Mouse (Mus musculus): ENCODE measurements around the gene Gm4869. TPM values are rescaled to one million over a fixed set of nuclear protein-coding genes. Genes with fewer than 3 reads are reported as not detected.
"Not testable (repeated sequence)": the region's sequence is repeated elsewhere in the genome, so short reads cannot be mapped to it uniquely, and the experiment has no call there.

Gene Gm4869
- polyA plus RNA-seq, 1 experiment from 2014 or later: not detected

DNA sequence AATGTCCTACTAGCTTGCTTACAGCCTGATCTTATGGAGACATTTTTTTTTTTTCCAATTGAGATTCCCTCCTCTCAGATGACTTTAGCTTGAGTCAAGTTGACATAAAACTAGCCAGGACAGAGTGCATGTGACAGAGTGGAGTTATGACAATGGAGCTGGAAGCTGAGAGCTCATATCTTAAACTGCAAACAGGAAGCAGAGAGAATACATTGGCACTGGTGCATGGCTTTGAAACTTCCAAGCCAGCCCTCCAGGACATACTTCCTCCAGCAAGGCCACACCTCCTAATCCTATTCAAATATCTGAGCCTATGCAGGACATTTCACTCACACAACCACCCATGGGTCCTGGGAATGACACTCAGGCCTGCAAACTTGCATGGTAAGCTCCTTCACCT is 9.0 kb downstream of the Gm4869 start:
- Histone ChIP-seq H3K27me3 (ENCODE audit: control insufficient read depth, insufficient read depth, low read length) (no peaks in the 10 kb centered on the region), H3K9me3 (ENCODE audit: control insufficient read depth, low read length) (no peaks in the 10 kb centered on the region), H3K9ac (ENCODE audit: low read length) (no peak overlapping the region), H3K4me3 (ENCODE audit: low read depth, low read length) (no peak overlapping the region), H3K4me1 (ENCODE audit: control insufficient read depth, insufficient read depth, low read length) (no peaks in the 10 kb centered on the region), H3K4me2 (no peak overlapping the region), H3K36me3 (ENCODE audit: control insufficient read depth, insufficient read depth, low read length) (no peaks in the 10 kb centered on the region), H3K27ac (ENCODE audit: low read depth, low read length) (no peak overlapping the region)
- ATAC-seq (ENCODE audit: low FRiP score) (no peak), DNase-seq (ENCODE audit: low spot score, missing footprints) (no peak)

DNA sequence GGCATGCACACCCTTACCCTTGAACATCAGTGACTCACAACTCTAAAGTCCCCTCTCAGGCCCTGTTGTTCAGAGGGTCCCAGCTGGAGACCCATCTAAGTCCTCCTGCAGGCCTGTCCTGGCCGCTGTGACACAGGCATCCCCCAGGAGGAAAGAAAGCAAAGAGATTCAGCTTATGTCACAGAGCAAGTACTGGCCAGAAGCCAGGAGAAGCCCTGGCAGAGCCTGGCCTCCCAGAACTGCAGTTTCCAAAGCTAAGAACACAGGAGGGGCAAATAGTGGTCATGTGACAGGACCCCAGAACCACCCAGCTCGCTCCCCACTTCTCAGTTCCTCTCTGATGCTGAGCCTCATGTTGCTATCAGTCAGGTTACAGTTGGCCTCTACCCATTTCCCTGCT is 10.0 kb downstream of the Gm4869 start:
- Histone ChIP-seq H3K36me3 (ENCODE audit: control insufficient read depth, insufficient read depth, low read length) (no peaks in the 10 kb centered on the region), H3K9me3 (ENCODE audit: control insufficient read depth, low read length) (no peaks in the 10 kb centered on the region), H3K27ac (ENCODE audit: low read depth, low read length) (no peak overlapping the region), H3K27me3 (ENCODE audit: control insufficient read depth, insufficient read depth, low read length) (no peaks in the 10 kb centered on the region), H3K4me3 (ENCODE audit: low read depth, low read length) (no peak overlapping the region), H3K9ac (ENCODE audit: low read length) (no peak overlapping the region), H3K4me2 (no peak overlapping the region), H3K4me1 (ENCODE audit: control insufficient read depth, insufficient read depth, low read length) (no peaks in the 10 kb centered on the region)
- no peak for ATAC-seq (ENCODE audit: low FRiP score)
- 73% methylated on average over 2 of the region's 2 CpGs for WGBS
- no peak for DNase-seq (ENCODE audit: low spot score, missing footprints)

DNA sequence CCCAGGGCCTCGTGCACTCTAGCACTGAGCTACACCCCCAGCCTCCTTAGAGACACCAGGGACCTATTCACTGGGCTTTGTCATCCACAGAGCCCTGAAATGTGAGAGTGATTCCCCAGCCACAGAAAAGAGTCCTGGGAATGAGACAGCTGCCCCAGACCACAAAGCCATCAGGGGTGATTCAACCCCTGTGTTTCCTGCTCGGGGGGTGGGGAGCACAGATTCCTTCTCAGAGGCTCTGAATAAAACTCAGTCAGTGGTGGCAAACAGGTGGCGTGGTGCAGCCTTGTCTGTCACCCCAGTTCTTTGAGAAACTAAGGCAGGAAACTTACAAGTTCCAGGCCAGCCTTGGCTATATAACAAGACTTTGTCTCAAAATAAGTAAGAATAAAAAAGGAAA is 16.0 kb downstream of the Gm4869 start:
- no peak overlapping the region for H3K4me2 ChIP-seq
- 84% methylated on average over 3 of the region's 3 CpGs for WGBS
- no peak for ATAC-seq (ENCODE audit: low FRiP score)
- H3K9me3 ChIP-seq (ENCODE audit: control insufficient read depth, low read length): peaks cover 2% of the 10 kb centered on the region; the same call in 1 of the 2 replicates
- H3K9ac ChIP-seq (ENCODE audit: low read length): no peak overlapping the region
- no peak overlapping the region for H3K4me3 ChIP-seq (ENCODE audit: low read depth, low read length)
- H3K27ac ChIP-seq (ENCODE audit: low read depth, low read length): no peak overlapping the region
- no peaks in the 10 kb centered on the region for H3K4me1 ChIP-seq (ENCODE audit: control insufficient read depth, insufficient read depth, low read length)
- DNase-seq (ENCODE audit: low spot score, missing footprints): peak; percentile 35
- H3K27me3 ChIP-seq (ENCODE audit: control insufficient read depth, insufficient read depth, low read length): no peaks in the 10 kb centered on the region
- H3K36me3 ChIP-seq (ENCODE audit: control insufficient read depth, insufficient read depth, low read length): no peaks in the 10 kb centered on the region

DNA sequence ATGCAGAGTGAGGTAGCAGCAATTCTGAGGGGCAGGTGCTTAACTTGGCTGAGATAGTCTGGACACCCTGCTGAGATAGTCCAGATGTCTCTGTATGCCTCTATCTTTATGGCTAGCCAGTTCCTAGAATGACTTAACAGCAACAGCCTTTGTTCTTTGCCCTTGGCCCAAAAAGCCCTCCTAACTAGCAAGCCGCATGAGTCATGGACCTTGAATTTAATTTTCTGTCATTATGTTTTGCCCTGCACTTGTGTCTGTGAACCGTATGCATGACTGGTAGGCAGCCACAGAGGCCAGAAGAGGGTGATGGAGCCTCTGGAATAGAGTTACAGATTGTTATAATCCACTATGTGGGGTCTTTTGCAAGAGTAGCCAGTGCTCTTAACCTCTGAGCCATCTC is 17.7 kb downstream of the Gm4869 start:
- not testable (repeated sequence) for DNase-seq (ENCODE audit: low spot score, missing footprints); H3K9ac ChIP-seq (ENCODE audit: low read length); H3K4me2 ChIP-seq; H3K9me3 ChIP-seq (ENCODE audit: control insufficient read depth, low read length); H3K4me3 ChIP-seq (ENCODE audit: low read depth, low read length); H3K27me3 ChIP-seq (ENCODE audit: control insufficient read depth, insufficient read depth, low read length); H3K36me3 ChIP-seq (ENCODE audit: control insufficient read depth, insufficient read depth, low read length); ATAC-seq (ENCODE audit: low FRiP score); H3K27ac ChIP-seq (ENCODE audit: low read depth, low read length); H3K4me1 ChIP-seq (ENCODE audit: control insufficient read depth, insufficient read depth, low read length)
- 90% methylated on average over 2 of the region's 2 CpGs for WGBS

DNA sequence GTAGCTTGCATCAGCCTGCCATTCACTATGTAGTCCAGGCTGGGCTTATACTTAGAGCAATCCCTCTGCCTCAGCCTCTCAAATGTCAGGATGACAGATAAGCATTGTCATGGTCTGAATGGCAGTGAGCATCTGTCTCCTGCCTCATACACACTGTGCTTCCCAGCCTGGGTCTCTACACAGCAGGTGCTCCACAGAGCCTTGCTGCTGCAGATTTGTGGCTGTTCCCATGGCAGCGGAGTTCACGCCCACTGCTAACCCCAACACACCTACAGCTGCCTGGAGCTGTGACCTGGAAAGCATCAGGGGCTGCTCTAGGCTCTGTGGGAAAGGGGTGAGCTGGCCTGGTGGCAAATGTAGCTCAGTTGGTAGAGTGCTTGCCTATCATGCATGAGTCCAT is 19.5 kb downstream of the Gm4869 start:
- Histone ChIP-seq H3K36me3 (ENCODE audit: control insufficient read depth, insufficient read depth, low read length) (no peaks in the 10 kb centered on the region), H3K27me3 (ENCODE audit: control insufficient read depth, insufficient read depth, low read length) (no peaks in the 10 kb centered on the region), H3K4me1 (ENCODE audit: control insufficient read depth, insufficient read depth, low read length) (no peaks in the 10 kb centered on the region), H3K4me2 (no peak overlapping the region), H3K9me3 (ENCODE audit: control insufficient read depth, low read length) (peaks cover 2% of the 10 kb centered on the region; the same call in 1 of the 2 replicates), H3K4me3 (ENCODE audit: low read depth, low read length) (no peak overlapping the region), H3K27ac (ENCODE audit: low read depth, low read length) (no peak overlapping the region), H3K9ac (ENCODE audit: low read length) (no peak overlapping the region)
- 71% methylated on average over 2 of the region's 2 CpGs for WGBS
- DNase-seq (ENCODE audit: low spot score, missing footprints) (peak; percentile 74), ATAC-seq (ENCODE audit: low FRiP score) (no peak)

DNA sequence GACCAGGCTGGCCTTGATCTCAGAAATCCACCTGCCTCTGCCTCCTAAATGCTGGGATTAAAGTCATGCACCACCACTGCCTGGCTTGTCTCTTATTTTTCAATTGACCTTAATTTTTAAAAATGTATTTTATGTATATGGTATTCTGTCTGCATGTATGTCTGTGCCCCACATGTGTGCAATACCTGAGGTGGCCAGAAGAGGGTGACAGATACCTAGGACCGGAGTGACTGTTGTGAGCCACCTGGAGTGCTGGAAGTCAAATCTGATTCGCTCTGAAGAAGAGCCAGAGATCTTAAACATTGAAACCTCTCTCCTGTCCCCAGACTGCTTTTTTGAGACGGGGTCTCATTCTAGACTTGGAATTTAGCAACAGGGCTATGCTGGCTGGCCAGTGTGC is 26.9 kb downstream of the Gm4869 start:
- Histone ChIP-seq H3K4me2 (no peak overlapping the region), H3K27ac (ENCODE audit: low read depth, low read length) (no peak overlapping the region), H3K27me3 (ENCODE audit: control insufficient read depth, insufficient read depth, low read length) (no peaks in the 10 kb centered on the region), H3K36me3 (ENCODE audit: control insufficient read depth, insufficient read depth, low read length) (no peaks in the 10 kb centered on the region), H3K9me3 (ENCODE audit: control insufficient read depth, low read length) (no peaks in the 10 kb centered on the region), H3K9ac (ENCODE audit: low read length) (no peak overlapping the region), H3K4me3 (ENCODE audit: low read depth, low read length) (no peak overlapping the region), H3K4me1 (ENCODE audit: control insufficient read depth, insufficient read depth, low read length) (no peaks in the 10 kb centered on the region)
- DNase-seq (ENCODE audit: low spot score, missing footprints) (no peak), ATAC-seq (ENCODE audit: low FRiP score) (no peak)
- WGBS: 85% methylated on average over 3 of the region's 3 CpGs

DNA sequence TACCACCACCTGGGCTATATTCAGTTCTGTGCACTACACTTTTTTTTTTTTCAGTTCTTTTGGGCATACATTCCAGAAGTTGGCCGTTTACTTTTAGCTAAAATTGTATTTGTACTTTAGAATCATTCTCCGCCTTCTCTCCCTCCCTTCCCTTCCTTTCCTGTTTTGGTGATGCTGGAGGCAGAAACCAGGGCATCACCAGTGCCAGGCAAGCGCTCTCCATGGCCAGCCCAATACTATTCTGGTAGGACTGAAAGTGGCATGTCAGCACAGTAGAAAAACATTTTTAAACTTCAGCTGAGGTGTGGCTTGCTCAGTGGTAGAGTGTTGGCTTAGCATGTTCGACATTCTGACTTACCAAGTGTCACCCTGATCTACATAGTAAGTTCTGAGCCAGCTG is 36.0 kb downstream of the Gm4869 start:
- ATAC-seq (ENCODE audit: low FRiP score) (no peak), DNase-seq (ENCODE audit: low spot score, missing footprints) (no peak)
- Histone ChIP-seq H3K4me2 (no peak overlapping the region), H3K9ac (ENCODE audit: low read length) (no peak overlapping the region), H3K4me1 (ENCODE audit: control insufficient read depth, insufficient read depth, low read length) (no peaks in the 10 kb centered on the region), H3K4me3 (ENCODE audit: low read depth, low read length) (no peak overlapping the region), H3K27me3 (ENCODE audit: control insufficient read depth, insufficient read depth, low read length) (no peaks in the 10 kb centered on the region; the same call in 1 of the 2 replicates), H3K36me3 (ENCODE audit: control insufficient read depth, insufficient read depth, low read length) (no peaks in the 10 kb centered on the region), H3K27ac (ENCODE audit: low read depth, low read length) (no peak overlapping the region), H3K9me3 (ENCODE audit: control insufficient read depth, low read length) (no peaks in the 10 kb centered on the region)
- WGBS: 79% methylated on average over 4 of the region's 4 CpGs

DNA sequence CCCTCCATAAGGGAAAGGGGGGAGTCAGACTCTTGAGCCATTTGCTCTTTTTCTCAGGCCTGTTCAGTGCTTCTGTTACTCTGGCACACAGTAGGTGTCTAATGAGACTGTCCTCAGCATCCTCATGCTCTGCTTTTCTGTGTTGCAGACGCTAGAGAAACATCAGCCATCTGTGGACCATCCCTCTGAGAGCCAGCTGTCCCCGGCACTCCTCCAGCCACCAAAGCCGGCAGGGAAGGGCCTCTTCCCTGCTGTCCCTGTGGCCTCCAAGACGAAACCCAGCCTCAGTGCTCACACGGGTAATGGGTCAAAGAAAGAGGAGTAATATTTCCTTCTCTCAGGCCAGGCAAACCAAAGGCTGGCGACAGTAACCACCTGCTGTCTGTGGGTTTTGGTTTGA is 45.7 kb downstream of the Gm4869 start:
- Histone ChIP-seq H3K36me3 (ENCODE audit: control insufficient read depth, insufficient read depth, low read length) (no peaks in the 10 kb centered on the region), H3K27me3 (ENCODE audit: control insufficient read depth, insufficient read depth, low read length) (no peaks in the 10 kb centered on the region), H3K4me1 (ENCODE audit: control insufficient read depth, insufficient read depth, low read length) (no peaks in the 10 kb centered on the region), H3K9me3 (ENCODE audit: control insufficient read depth, low read length) (no peaks in the 10 kb centered on the region), H3K9ac (ENCODE audit: low read length) (no peak overlapping the region), H3K4me2 (no peak overlapping the region), H3K27ac (ENCODE audit: low read depth, low read length) (no peak overlapping the region), H3K4me3 (ENCODE audit: low read depth, low read length) (no peak overlapping the region)
- DNase-seq (ENCODE audit: low spot score, missing footprints) (no peak), ATAC-seq (ENCODE audit: low FRiP score) (no peak)
- WGBS: 65% methylated on average over 6 of the region's 6 CpGs

DNA sequence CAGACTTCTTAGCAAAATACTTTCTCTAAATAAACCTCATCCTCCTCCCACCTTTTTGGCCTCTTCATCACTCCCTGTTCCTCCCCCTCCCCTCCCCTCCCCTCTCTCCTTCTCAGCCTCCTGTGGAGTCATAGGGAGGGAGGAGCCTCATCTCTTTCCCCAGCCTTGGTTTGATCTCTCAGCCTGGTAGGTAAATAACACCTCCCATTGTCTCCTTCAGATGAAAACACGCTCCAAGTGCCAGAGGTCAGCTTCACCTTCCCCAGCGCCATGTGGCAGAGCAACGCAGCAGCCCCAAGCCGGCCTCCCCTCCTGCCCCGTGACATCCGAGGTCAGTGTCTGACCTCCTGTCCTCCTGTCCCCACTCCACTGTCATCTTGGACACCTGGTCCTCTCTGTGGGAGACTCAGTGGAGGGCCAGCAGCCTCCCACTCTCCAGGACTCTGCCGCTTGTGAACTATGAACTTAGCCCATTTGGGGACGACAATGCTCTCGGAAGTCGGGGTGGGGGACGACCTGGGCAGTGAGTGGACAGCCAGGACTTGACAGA is 47.3 kb downstream of the Gm4869 start:
- no peaks in the 10 kb centered on the region for H3K9me3 ChIP-seq (ENCODE audit: control insufficient read depth, low read length)
- no peak overlapping the region for H3K9ac ChIP-seq (ENCODE audit: low read length)
- H3K4me3 ChIP-seq (ENCODE audit: low read depth, low read length): no peak overlapping the region
- H3K27ac ChIP-seq (ENCODE audit: low read depth, low read length): no peak overlapping the region
- H3K4me1 ChIP-seq (ENCODE audit: control insufficient read depth, insufficient read depth, low read length): no peaks in the 10 kb centered on the region
- DNase-seq (ENCODE audit: low spot score, missing footprints) (no peak), ATAC-seq (ENCODE audit: low FRiP score) (0 out of 2 replicates have a peak, but pooled peaks have one; percentile 42)
- H3K4me2 ChIP-seq: no peak overlapping the region
- H3K36me3 ChIP-seq (ENCODE audit: control insufficient read depth, insufficient read depth, low read length): no peaks in the 10 kb centered on the region
- WGBS: 47% methylated on average over 8 of the region's 11 CpGs
- H3K27me3 ChIP-seq (ENCODE audit: control insufficient read depth, insufficient read depth, low read length): no peaks in the 10 kb centered on the region
